In the genomic region with DNA sequence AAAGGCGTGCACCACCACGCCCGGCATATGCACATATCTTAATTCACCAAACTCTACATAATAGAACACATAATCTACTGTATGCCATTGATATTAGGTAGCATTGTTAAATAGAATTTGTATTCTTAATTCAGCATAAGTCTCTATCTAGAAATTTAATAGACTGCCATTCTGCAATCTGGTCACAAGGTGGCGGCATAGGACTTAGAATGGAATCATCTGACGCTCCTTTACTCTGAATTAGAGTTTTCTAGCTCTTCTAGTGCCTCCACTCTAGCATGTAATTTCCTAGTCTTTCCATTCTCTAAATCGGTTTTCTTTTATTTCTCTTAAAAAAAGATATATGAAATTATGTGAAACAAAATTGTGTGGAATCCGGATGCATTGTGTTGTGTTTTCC, we compare ENCODE assay signal across 9 mouse cellular contexts. TPM values are rescaled to one million over a fixed set of nuclear protein-coding genes. Genes with fewer than 3 reads are reported as not detected.
DNase-seq lines count a peak whose midpoint lies in the region; ATAC-seq lines count a peak whose summit lies in the region.
"Had no signal": no experiment of that assay in that cellular context is flagged by ENCODE, and none has a peak within 500 bp of the region (broad histone marks: within the 10 kb centered on the region; RNA-seq: fewer than 3 reads in every experiment).

No protein-coding gene starts in this region.

- H3K36me3 ChIP-seq in hindbrain, embryonic 15.5 days = no peaks in the 10 kb centered on the region
- H3K36me3 ChIP-seq in midbrain, embryonic 11.5 days (ENCODE audit: control insufficient read depth, insufficient read depth, low read length) = no peaks in the 10 kb centered on the region
- H3K36me3 ChIP-seq: limb, embryonic 12.5 days had no signal

- H3K4me1 ChIP-seq in hindbrain, embryonic 15.5 days (replicated peaks) = no peaks in the 10 kb centered on the region; the same call in 1 of the 2 replicates
- no peaks in the 10 kb centered on the region for H3K4me1 ChIP-seq in midbrain, embryonic 11.5 days (ENCODE audit: control insufficient read depth, insufficient read depth, low read length)

- peak; percentile 38; the same call in 1 of the 2 replicates for ATAC-seq in hindbrain, embryonic 15.5 days (ENCODE audit: low FRiP score, low read depth)
- no peak for ATAC-seq in midbrain, embryonic 11.5 days (ENCODE audit: low FRiP score)

- peak; percentile 68 for DNase-seq in gastrocnemius, adult 18-20 months (ENCODE audit: low spot score)
- no peak for DNase-seq in gastrocnemius, postnatal 25 days
- peak; percentile 73 for DNase-seq in testis, postnatal 10 days (ENCODE audit: low spot score)
- DNase-seq in testis, postnatal 14 days (ENCODE audit: low spot score) = no peak
- DNase-seq in cerebellum, adult 8-10 months = peak; percentile 54
- peak; percentile 93 for DNase-seq in midbrain, embryonic 11.5 days (ENCODE audit: low spot score, missing footprints)
- DNase-seq in frontal cortex, postnatal 10 days (ENCODE audit: low spot score in 2 of 2) = no peak

- peaks cover 5% of the 10 kb centered on the region; the same call in 1 of the 2 replicates for H3K27me3 ChIP-seq in hindbrain, embryonic 15.5 days
- peaks cover 2% of the 10 kb centered on the region; the same call in 1 of the 2 replicates for H3K27me3 ChIP-seq in midbrain, embryonic 11.5 days (ENCODE audit: control insufficient read depth, insufficient read depth, low read length)

- WGBS in hindbrain, embryonic 15.5 days = 1% methylated on average over 7 of the region's 7 CpGs
- under 1% methylated on average over 7 of the region's 7 CpGs for WGBS in midbrain, embryonic 11.5 days

- H3K9ac ChIP-seq in hindbrain, embryonic 15.5 days = no peak overlapping the region
- no peak overlapping the region for H3K9ac ChIP-seq in midbrain, embryonic 11.5 days (ENCODE audit: low read length)
- H3K9ac ChIP-seq: limb, embryonic 12.5 days had no signal

- H3K27ac ChIP-seq in hindbrain, embryonic 15.5 days (replicated peaks) = no peak overlapping the region
- H3K27ac ChIP-seq in midbrain, embryonic 11.5 days (ENCODE audit: low read depth, low read length) = no peak overlapping the region
- H3K27ac ChIP-seq: limb, embryonic 12.5 days had no signal

- no peak overlapping the region for H3K4me2 ChIP-seq in hindbrain, embryonic 15.5 days
- no peak overlapping the region for H3K4me2 ChIP-seq in midbrain, embryonic 11.5 days

- H3K9me3 ChIP-seq in hindbrain, embryonic 15.5 days = no peaks in the 10 kb centered on the region
- H3K9me3 ChIP-seq in midbrain, embryonic 11.5 days (ENCODE audit: control insufficient read depth, low read length) = no peaks in the 10 kb centered on the region
- H3K9me3 ChIP-seq: limb, embryonic 12.5 days had no signal

- no peak overlapping the region for H3K4me3 ChIP-seq in hindbrain, embryonic 15.5 days
- no peak overlapping the region for H3K4me3 ChIP-seq in midbrain, embryonic 11.5 days (ENCODE audit: low read depth, low read length)
- H3K4me3 ChIP-seq: limb, embryonic 12.5 days had no signal

RNA-seq across cellular contexts. Expression of a gene that starts 22.1 kb away (rescaled TPM):
- 10 to 100 TPM; 22.4 to 28.0 TPM for total RNA-seq in gastrocnemius, adult 18-20 months (2021)
- 10 to 100 TPM; 27.6 to 28.9 TPM for total RNA-seq in gastrocnemius, postnatal 25 days (2021)
- polyA plus RNA-seq in hindbrain, embryonic 15.5 days (2015; fragmentation: Nextera tagmentation; extraction: Ambion mirVana) = 183 and 195 TPM in 2 replicates
- 36.4 and 42.2 TPM in 2 replicates for polyA plus RNA-seq in midbrain, embryonic 11.5 days (2014; fragmentation: Nextera tagmentation; extraction: Ambion mirVana)

RNA-seq across cellular contexts. Expression of a gene that starts 23.4 kb away (rescaled TPM):
- 10 to 100 TPM; 65.5 to 71.4 TPM for total RNA-seq in gastrocnemius, adult 18-20 months (2021)
- total RNA-seq in gastrocnemius, postnatal 25 days (2021) = 10 to 100 TPM; 62.6 to 75.2 TPM
- polyA plus RNA-seq in hindbrain, embryonic 15.5 days (2015; fragmentation: Nextera tagmentation; extraction: Ambion mirVana) = 172 and 189 TPM in 2 replicates
- polyA plus RNA-seq in midbrain, embryonic 11.5 days (2014; fragmentation: Nextera tagmentation; extraction: Ambion mirVana) = 249 and 251 TPM in 2 replicates

RNA-seq across cellular contexts. Expression of a gene that starts 27.6 kb away (rescaled TPM):
- 10 to 100 TPM; 28.4 to 31.7 TPM for total RNA-seq in gastrocnemius, adult 18-20 months (2021)
- total RNA-seq in gastrocnemius, postnatal 25 days (2021) = 10 to 100 TPM; 23.9 to 24.9 TPM
- 217 and 231 TPM in 2 replicates for polyA plus RNA-seq in hindbrain, embryonic 15.5 days (2015; fragmentation: Nextera tagmentation; extraction: Ambion mirVana)
- polyA plus RNA-seq in midbrain, embryonic 11.5 days (2014; fragmentation: Nextera tagmentation; extraction: Ambion mirVana) = 128 and 129 TPM in 2 replicates

RNA-seq across cellular contexts. Expression of a gene that starts 35.6 kb away (rescaled TPM):
- not detected for total RNA-seq in gastrocnemius, adult 18-20 months (2021)
- under 1 TPM; 0.20 to 0.29 TPM for total RNA-seq in gastrocnemius, postnatal 25 days (2021)
- polyA plus RNA-seq in hindbrain, embryonic 15.5 days (2015; fragmentation: Nextera tagmentation; extraction: Ambion mirVana) = 11.0 and 11.3 TPM in 2 replicates
- 14.9 and 16.3 TPM in 2 replicates for polyA plus RNA-seq in midbrain, embryonic 11.5 days (2014; fragmentation: Nextera tagmentation; extraction: Ambion mirVana)

RNA-seq across cellular contexts. Expression of a gene that starts 44.4 kb away (rescaled TPM):
- 10 to 100 TPM; 14.6 to 16.0 TPM for total RNA-seq in gastrocnemius, adult 18-20 months (2021)
- total RNA-seq in gastrocnemius, postnatal 25 days (2021) = 10 to 100 TPM; 17.1 to 18.4 TPM
- 7.7 and 8.6 TPM in 2 replicates for polyA plus RNA-seq in hindbrain, embryonic 15.5 days (2015; fragmentation: Nextera tagmentation; extraction: Ambion mirVana)
- 4.0 and 4.7 TPM in 2 replicates for polyA plus RNA-seq in midbrain, embryonic 11.5 days (2014; fragmentation: Nextera tagmentation; extraction: Ambion mirVana)

Comparison
In these comparisons a context has a peak if more than half of its experiments do, and no peak if none do; other contexts are left out.
1. DNase-seq: peak in gastrocnemius, adult 18-20 months (single experiment), testis, postnatal 10 days (single experiment), cerebellum, adult 8-10 months (single experiment) and midbrain, embryonic 11.5 days (single experiment); none in gastrocnemius, postnatal 25 days (single experiment), testis, postnatal 14 days (single experiment) and frontal cortex, postnatal 10 days (0 of 2).